Mouse (Mus musculus): ENCODE data around the gene Gm21974. TPM values are rescaled to one million over a fixed set of nuclear protein-coding genes. Genes with fewer than 3 reads are reported as not detected.
"Not testable (repeated sequence)": the region's sequence is repeated elsewhere in the genome, so short reads cannot be mapped to it uniquely, and the experiment has no call there.

The Gm21974 gene
- total RNA-seq (2014; fragmentation: Nextera tagmentation) (not detected in 2 replicates), total RNA-seq (2017) (not detected in 2 replicates)

GRCm38 (mm10) chr7:127895442-127895841 lies at the start of gene Gm21974, which contains the start of gene Vkorc1:
TSS of gene Gm21974 (minus strand) at chr7:127895454.
TSS of gene Vkorc1 (minus strand) at chr7:127895617.
- peak; percentile 95 for ATAC-seq (replicated peaks; ENCODE audit: poor library complexity, severe bottlenecking)

- ATAC-seq (replicated peaks; ENCODE audit: poor library complexity, severe bottlenecking): no peak
Measured at GRCm38 (mm10) chr7:127944614-127945013, 49.4 kb upstream of the Gm21974 start.

DNA sequence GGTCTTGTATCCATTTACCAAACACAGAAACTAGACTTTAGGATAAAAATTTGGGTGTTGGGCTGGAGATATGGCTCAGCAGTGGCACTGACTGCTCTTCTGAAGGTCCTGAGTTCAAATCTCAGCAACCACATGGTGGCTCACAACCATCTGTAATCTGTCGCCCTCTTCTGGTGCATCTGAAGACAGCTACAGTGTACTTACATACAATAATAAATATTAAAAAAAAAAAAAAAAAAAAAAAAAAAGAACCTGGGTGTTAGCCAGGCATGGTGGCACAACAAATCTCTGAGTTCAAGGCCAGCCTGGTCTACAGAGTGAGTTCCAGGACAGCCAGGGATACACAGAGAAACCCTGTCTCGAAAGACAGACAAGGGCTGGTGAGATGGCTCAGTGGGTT lies 46.8 kb upstream of the Gm21974 start:
- not testable (repeated sequence) for ATAC-seq (replicated peaks; ENCODE audit: poor library complexity, severe bottlenecking)

GRCm38 (mm10) chr7:127936216-127936884 lies 41.1 kb upstream of the Gm21974 start:
- no peak for ATAC-seq (replicated peaks; ENCODE audit: poor library complexity, severe bottlenecking)

- ATAC-seq (replicated peaks; ENCODE audit: poor library complexity, severe bottlenecking): no peak
Measured at GRCm38 (mm10) chr7:127935748-127936159, 40.5 kb upstream of the Gm21974 start.

DNA sequence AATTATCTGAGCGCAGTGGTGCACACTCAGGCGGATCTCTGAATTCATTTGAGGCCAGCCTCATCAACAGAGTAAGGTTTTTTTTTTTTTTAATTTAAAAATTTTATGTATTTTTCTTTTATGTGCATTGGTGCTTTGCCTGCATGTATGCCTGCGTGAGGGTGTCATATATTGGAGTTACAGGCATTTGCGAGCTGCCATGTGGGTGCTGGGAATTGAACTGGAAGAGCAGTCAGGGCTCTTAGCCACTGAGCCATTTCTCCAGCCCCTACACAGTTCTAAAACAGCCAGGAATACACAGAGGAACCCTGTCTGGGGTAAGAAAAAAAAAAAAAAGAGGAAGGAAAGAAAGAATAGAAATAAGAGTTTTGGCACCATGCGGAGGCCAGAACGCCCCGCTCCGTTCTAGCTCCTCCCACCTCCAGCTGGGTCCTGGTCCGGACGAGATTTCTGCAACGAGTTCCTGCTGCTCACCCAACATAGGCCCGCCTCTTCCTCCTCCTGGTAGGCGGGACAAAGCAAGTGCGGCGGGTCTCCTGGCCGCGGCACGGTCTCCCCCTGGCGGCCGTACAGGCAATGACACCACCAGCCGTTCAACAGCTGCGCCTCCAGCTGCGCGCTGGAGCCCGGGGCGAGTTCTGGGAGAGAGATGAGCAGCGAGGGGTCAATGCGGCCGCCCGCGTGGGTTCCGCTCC lies 39.9 kb upstream of the Gm21974 start:
- ATAC-seq (replicated peaks; ENCODE audit: poor library complexity, severe bottlenecking): peak; percentile 96

DNA sequence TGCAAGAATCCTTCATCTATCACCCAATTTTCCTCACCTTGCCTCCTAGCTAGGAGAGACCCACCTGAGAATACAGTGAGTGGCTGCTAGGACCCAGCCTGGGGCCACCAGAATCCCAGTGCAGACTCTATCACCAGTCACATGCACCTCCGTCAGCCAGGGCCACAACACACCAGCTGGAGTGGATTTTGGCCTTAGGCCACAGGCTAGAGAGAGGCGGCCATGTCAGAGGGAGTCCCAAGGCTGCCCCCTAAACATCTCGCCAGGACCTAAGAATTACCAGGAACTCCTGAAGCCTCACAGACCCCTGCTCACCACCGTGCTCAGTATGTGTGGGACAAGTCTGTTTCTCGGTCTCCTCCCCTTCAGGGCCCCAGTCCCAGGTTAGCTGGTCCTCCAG lies 38.8 kb upstream of the Gm21974 start:
- ATAC-seq (replicated peaks; ENCODE audit: poor library complexity, severe bottlenecking): no peak

- ATAC-seq (replicated peaks; ENCODE audit: poor library complexity, severe bottlenecking): no peak
Measured at GRCm38 (mm10) chr7:127932273-127933031, 37.2 kb upstream of the Gm21974 start.

DNA sequence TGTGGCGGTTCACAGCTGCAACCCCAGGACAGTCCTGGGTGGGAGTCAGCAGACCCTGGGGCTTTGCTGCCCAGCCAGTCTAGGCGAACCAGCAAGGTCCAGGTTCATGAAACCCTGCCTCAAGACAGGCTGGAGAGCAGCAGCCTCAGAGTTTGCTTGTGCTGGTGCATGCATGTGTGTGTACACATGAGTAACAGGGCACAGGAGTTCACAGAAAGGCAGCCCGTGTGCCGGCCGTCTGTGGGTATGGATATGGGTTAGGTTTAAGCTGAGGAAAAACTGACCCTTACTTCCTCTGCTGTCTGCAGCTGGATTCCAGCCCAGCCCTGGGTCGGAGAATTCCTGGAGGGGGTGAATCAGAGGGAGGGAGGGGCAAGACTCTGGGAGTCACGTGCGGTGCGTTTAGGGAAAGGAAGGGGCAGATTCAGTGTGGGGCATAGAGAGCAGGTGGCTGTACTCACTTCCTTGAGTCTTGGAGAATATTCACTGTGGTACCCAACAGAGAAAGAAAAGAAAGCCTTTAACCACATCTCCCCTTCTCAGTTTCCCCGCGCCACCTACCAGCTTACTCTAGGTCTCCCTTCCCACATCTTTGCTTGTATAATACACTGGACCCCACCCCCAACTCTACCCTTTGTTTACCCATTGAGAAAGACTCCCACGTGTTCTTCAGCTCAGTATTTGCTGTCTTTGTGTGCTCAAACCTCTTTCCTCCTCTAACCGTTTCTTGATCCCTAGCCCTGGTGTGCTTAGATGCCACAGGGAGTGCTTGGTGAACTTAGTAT lies 36.3 kb upstream of the Gm21974 start:
- ATAC-seq (replicated peaks; ENCODE audit: poor library complexity, severe bottlenecking): peak; percentile 21

DNA sequence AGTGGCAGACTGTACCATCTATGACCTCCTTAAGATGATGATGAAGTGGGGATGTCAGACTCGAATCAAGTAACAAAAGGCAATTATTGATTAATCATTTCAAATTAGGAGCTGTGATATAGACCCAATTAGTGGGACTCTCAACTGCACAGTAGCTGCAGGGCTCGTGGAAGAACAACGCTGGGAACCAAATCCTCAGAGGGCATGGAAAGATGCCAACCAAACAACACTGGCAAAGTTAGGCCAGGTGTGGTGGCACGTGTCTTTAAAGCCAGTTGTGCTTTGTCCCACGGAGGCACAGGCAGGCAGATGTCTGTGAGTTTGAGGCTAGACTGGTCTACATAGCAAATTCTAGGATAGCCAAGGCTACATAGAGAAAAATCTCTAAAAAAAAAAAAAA lies 35.4 kb upstream of the Gm21974 start:
- no peak for ATAC-seq (replicated peaks; ENCODE audit: poor library complexity, severe bottlenecking)

DNA sequence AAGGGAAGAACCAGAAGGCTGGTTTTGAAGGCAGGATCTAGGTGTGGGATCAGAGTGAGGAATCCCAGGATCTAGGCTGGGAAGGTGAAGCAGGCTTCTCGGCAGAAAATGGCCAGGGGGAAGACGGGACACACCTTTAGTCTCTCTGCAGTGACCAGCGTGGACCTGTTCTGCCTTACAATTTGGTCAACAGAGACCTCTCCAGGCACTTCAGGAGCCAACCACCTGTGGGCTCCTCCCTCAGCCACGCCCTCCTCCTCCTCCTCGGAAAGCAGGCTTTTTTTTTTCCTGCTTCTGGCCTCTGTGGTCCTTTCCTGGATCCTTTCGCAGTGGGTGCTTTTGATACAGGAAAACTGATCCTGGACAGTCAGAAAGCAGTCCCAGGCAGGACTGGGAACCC lies 34.7 kb upstream of the Gm21974 start, which contains the start of gene Prss8:
Gene Prss8, minus strand, starts transcription at position 182 of the 400 bp plus-strand sequence.
- no peak for ATAC-seq (replicated peaks; ENCODE audit: poor library complexity, severe bottlenecking)

GRCm38 (mm10) chr7:127928596-127928995 lies 33.3 kb upstream of the Gm21974 start:
- ATAC-seq (replicated peaks; ENCODE audit: poor library complexity, severe bottlenecking): no peak

GRCm38 (mm10) chr7:127927726-127928125 lies 32.5 kb upstream of the Gm21974 start:
- ATAC-seq (replicated peaks; ENCODE audit: poor library complexity, severe bottlenecking): no peak

DNA sequence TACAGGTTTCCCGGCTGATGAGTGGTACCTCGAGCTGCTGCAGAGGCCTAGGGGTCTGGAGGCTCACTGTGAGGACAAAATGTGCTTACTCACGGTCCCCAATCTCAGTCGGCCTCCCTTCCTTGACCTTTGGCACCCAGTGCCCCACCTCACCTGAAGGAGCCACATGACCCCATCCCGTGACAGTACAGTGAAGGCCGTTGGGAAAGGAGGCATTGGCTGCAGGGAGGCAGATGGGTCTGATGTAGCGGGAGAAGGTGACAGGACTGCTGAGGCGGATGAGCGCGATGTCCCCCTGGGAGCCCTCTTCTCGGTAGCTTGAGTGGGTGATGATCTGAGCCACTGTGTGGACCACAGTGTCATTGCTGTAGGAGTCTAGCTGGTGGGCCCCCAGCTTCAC lies 31.6 kb upstream of the Gm21974 start:
- no peak for ATAC-seq (replicated peaks; ENCODE audit: poor library complexity, severe bottlenecking)

- no peak for ATAC-seq (replicated peaks; ENCODE audit: poor library complexity, severe bottlenecking)
Measured at GRCm38 (mm10) chr7:127926066-127926465, 30.8 kb upstream of the Gm21974 start.

- ATAC-seq (replicated peaks; ENCODE audit: poor library complexity, severe bottlenecking): no peak
Measured at GRCm38 (mm10) chr7:127925252-127925651, 30.0 kb upstream of the Gm21974 start.

DNA sequence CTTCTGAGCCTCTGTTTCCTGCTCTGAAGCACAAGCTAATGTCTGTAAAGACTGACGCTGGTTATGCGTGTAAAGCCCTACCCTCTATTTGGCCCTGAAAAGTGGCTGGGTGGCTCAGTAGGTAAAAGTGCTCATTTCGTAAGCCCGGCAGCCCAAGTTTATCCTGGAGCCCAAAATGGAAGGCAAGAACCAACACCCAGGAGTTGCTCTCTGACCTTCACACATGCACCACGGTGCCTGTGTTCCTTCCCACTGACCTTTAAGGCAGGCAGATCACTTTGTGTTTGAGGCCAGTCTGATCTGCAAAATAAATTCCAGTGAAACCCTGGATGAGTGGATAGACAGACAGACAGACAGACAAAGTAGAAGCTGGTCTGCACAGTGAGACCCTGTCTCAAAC lies 28.5 kb upstream of the Gm21974 start:
- ATAC-seq (replicated peaks; ENCODE audit: poor library complexity, severe bottlenecking): no peak

DNA sequence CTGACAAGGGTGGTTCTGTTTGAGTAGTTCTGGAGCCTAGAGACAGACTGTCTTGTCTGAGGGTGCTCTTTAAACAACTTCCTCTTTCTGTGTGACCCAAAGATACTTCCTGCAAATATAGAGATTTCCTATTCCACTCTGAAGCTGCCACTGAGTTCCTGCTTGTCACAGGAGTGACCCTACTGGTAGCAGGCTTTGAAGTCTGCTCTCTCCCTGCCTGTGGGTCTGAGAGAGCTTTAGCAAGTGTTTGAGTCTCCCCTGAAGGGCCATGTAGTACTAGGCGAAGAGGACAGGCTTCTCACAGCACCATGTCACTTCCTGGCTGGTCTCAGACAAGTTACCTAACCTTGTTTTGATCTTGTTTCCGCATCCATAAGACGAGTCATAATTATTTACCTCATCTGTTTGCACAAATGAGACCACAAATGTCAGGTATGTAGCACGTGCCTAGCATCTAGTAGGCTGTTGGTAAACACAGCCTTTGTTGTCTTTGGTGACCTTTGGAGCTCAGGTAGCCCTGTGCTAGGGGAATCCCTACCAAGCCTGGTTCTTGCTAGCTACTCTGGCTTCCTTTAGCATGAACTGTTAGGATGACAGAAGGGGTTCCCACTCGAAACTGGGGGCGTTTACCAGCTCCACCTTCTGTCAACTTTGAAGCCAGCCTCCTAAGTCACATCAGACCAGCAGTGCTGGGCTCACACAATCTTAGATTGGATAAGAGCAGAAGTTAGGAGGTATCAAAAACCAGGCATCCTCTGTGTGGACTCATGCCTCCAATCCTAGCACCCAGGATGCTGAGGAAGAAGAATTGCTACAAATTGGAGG lies 27.4 kb upstream of the Gm21974 start:
- peak; percentile 79 for ATAC-seq (replicated peaks; ENCODE audit: poor library complexity, severe bottlenecking)

DNA sequence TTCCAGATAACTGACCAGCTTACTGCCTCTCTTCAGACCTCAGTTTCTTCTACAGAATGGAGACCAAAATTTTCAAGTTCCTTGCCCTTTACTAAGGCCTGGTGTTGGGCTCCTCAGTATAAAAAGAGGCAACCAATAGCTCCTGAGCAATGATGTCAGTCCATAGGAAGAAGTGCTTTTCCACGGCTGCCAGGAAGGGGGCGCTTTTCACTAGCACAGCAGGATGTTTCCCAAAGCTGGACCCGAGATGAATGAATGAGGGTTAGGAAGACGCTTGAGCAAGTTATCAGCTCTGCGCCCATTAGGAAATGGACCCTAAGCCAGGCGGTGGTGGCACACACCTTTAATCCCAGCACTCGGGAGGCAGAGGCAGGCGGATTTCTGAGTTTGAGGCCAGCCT lies 26.3 kb upstream of the Gm21974 start:
- peak; percentile 46 for ATAC-seq (replicated peaks; ENCODE audit: poor library complexity, severe bottlenecking)
